Mouse (Mus musculus): Measurements from ENCODE around the gene Gm14137.

DNA sequence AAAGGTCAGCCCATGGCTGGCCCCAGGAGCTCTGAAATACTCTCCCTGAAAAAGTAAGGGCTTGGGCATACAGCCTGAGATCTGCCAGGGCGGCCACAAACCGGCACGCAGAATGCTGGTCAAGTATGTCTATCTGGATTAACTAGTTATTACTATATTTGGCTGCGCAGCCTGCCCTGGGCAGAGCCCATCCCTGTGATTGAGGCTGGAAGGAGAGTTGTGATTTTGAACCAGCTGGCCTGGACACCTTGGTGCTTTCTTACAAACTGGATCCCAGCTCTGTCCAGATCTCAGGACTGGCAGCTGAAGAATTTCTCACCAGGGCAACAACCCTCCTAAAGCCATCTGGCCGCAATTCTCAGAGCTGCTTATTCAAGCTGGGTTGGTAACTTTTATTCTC, 19.8 kb downstream of the Gm14137 start:
- TF ChIP-seq POLR2A (IDR thresholded peaks at IDR 0.05; ENCODE audit: borderline replicate concordance, insufficient read depth, low read length) (no peak), CTCF (IDR thresholded peaks at IDR 0.05; ENCODE audit: borderline replicate concordance, insufficient read depth, low read depth, low read length) (no peak)
